Mouse (Mus musculus) bone marrow, adult 2 months (tissue): ENCODE data around the gene Qrich1. TPM values are rescaled to one million over a fixed set of nuclear protein-coding genes. Genes with fewer than 3 reads are reported as not detected.

Experiments used
- H3K27ac ChIP-seq: fragments of 200-500 bp; 2 replicates; pipeline ENCODE4 v1.5.1; 2012; ENCODE audit warnings: low read depth, mild to moderate bottlenecking, control low read depth, inconsistent platforms, low read length; ENCODE audit not compliant: control insufficient read depth, poor library complexity, insufficient read depth
- H3K4me1 ChIP-seq: fragments of 200-500 bp; 2 replicates; pipeline ENCODE4 v1.6.1; 2011; ENCODE audit warnings: low read length; ENCODE audit not compliant: control insufficient read depth, insufficient read depth
- H3K4me3 ChIP-seq: fragments of 200-500 bp; replicated peaks from 2 replicates; pipeline ENCODE3; 2011; ENCODE audit warnings: mild to moderate bottlenecking, low read depth, low read length, control low read depth; ENCODE audit not compliant: control insufficient read depth
- CTCF ChIP-seq: fragments of 200-500 bp; IDR thresholded peaks from 2 replicates; pipeline ENCODE4 v1.5.1; 2011; ENCODE audit warnings: low read length, control low read depth; ENCODE audit not compliant: control insufficient read depth, insufficient read depth
- POLR2A ChIP-seq: fragments of 200-500 bp; IDR thresholded peaks from 2 replicates; pipeline ENCODE4 v1.6.1; 2011; ENCODE audit warnings: low read depth, mild to moderate bottlenecking, control low read depth, low read length, borderline replicate concordance; ENCODE audit not compliant: control insufficient read depth
- WGBS: fragments of 180-500 bp; shearing (Covaris S2); methylation state at CpG from one replicate; pipeline ENCODE4 v1.1.7; 2018; 5-methylcytosine and 5-hydroxymethylcytosine counted together
- polyA plus RNA-seq: library from polyadenylated mRNA; stranded (reverse); fragments of >200 nt; gene quantifications from 2 replicates; pipeline ENCODE4 v1.2.4, GENCODE M21; 2011; ENCODE audit warnings: low replicate concordance; ENCODE audit not compliant: missing spikeins, insufficient read depth, insufficient read length

The Qrich1 gene
- 29.4 and 50.5 TPM in 2 replicates for polyA plus RNA-seq

DNA sequence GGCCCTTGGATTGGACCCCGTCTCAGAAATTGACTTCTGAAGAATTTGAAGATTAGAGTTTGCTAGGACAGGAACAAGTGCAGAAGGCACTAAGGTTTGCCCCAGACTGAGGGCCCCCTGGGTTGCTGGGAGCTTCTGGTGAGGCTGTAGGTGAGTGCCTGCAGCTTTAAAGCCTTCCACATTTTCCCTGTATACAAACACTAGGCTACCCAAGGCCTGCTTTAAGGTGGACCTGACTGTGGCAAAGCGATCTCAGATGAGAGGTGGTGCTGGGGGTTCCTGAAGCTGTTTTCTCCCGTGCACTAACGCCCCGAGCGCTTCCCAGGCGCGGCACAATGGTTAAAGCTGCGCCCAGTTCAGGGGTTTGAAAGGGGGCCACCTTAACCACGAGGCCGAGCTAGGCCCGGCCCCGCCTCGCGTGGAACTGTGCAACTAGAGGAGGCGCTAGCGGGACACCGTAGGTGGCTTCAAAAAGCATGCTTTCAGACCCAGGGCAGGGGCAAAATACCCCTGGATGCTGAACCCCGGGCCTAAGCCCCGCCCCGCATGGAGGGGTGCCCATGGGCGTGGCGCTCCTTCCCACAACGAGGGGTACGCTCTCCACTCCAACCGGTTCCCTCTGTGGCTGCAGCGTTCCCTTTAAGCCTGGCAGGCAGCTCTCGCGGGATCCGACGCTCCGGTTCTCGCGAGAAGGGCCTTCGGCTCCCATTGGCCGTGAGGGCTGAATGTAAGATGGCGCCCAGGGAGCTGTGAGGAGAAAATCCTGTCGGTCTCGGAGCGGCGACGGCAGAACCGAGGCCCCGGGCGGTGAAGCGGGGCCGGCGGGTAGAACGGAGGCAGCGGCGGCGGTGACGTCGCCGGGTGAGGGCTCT is at the start of gene Qrich1:
Gene Qrich1 (plus strand): TSS at position 427 of the 872 bp plus-strand sequence.
- peak within 1 kb of the TSS; percentile 99 for H3K27ac ChIP-seq
- no peaks in the 10 kb centered on the region for H3K4me1 ChIP-seq
- TF ChIP-seq POLR2A = peak; percentile 97; the same call in 1 of the 2 replicates
- 0 out of 2 replicates have a peak, but pooled peaks have one; percentile 0 for TF ChIP-seq CTCF
- WGBS = 2% methylated on average over 55 of the region's 55 CpGs
- peak within 1 kb of the TSS; percentile 74 for H3K4me3 ChIP-seq

GRCm38 (mm10) chr9:108469430-108469829 is 47.2 kb upstream of the Qrich1 start:
- H3K4me3 ChIP-seq = no peak overlapping the region
- TF ChIP-seq CTCF (no peak), POLR2A (no peak)
- WGBS = 83% methylated on average over 5 of the region's 5 CpGs
- no peak overlapping the region for H3K27ac ChIP-seq
- H3K4me1 ChIP-seq = no peaks in the 10 kb centered on the region

- TF ChIP-seq POLR2A = no peak
- TF ChIP-seq CTCF = no peak
- Histone ChIP-seq H3K4me3 (no peak overlapping the region), H3K27ac (no peak overlapping the region), H3K4me1 (no peaks in the 10 kb centered on the region)
- WGBS = 80% methylated on average over 4 of the region's 4 CpGs
Observed at GRCm38 (mm10) chr9:108469845-108470244, 46.8 kb upstream of the Qrich1 start.

DNA sequence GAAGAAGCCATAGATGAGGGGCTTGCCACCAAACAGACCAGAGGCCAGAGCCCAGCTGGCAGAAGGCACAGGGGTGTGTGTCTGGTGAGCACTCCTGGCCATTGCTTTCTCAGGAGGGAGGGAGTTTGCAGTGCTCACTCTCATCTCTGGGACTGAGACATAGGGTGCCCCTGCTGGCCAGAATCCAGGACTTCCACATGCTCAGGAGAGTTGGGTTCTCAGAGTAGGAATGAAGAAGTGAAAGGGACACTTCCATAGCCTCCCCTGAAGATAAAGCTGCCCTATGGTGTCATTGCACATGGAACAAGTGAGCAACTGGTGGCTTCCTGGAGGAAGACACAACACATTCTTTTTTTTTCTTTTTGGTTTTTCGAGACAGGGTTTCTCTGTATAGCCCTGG is 42.1 kb upstream of the Qrich1 start:
- TF ChIP-seq CTCF (no peak), POLR2A (no peak)
- Histone ChIP-seq H3K4me3 (no peak overlapping the region), H3K4me1 (no peaks in the 10 kb centered on the region), H3K27ac (no peak overlapping the region)
- 33% methylated on average over 1 of the region's 1 CpGs for WGBS

DNA sequence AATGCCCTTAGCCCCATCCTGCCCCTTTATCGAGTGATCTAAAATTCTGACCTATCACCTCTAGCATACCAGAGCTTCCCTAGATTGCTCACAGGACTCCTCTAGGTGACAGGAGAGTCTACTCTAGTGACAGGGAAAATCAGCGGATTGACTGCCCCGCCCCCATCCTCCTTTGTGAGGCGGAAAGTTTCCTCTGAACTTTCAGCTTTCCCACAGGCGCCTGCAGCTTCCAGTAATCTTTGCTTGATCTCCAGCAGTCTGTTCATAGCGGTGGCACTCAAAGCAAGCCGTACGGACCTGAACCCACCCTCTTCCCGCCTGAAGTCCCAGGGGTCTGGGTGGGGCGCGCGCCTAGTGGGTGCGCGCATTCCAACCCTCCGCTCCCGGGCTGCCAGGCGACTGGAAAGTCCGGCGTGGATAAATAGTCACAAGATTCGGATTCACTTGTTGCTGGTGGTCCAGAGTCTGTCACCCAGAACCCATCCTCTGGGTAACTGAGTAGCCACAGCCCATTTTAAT is 37.9 kb upstream of the Qrich1 start:
- under 1% methylated on average over 20 of the region's 20 CpGs for WGBS
- H3K4me1 ChIP-seq = no peaks in the 10 kb centered on the region
- H3K27ac ChIP-seq = no peak overlapping the region
- no peak for TF ChIP-seq CTCF
- no peak for TF ChIP-seq POLR2A
- no peak overlapping the region for H3K4me3 ChIP-seq

DNA sequence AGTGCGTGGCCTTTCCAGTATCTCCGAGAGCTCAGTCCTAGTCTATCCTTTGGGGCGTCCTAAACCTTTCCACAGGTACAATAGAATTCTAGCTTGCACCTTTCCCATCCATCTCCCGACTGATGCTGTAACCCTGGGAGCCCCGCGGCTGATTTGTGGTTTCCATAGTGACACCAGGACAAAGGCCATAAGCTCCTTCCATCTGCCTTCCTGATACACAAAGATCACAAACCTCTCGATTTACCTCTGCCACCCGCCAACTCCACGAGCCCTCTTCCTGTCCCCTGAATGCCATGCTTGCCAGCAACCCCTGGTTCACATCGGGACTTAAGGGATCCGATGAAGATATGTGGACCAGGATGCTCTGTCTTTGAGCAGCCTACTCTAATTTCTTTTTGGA is 37.4 kb upstream of the Qrich1 start:
- Histone ChIP-seq H3K4me3 (no peak overlapping the region), H3K27ac (no peak overlapping the region), H3K4me1 (no peaks in the 10 kb centered on the region)
- TF ChIP-seq POLR2A (no peak), CTCF (no peak)
- 38% methylated on average over 11 of the region's 11 CpGs for WGBS

DNA sequence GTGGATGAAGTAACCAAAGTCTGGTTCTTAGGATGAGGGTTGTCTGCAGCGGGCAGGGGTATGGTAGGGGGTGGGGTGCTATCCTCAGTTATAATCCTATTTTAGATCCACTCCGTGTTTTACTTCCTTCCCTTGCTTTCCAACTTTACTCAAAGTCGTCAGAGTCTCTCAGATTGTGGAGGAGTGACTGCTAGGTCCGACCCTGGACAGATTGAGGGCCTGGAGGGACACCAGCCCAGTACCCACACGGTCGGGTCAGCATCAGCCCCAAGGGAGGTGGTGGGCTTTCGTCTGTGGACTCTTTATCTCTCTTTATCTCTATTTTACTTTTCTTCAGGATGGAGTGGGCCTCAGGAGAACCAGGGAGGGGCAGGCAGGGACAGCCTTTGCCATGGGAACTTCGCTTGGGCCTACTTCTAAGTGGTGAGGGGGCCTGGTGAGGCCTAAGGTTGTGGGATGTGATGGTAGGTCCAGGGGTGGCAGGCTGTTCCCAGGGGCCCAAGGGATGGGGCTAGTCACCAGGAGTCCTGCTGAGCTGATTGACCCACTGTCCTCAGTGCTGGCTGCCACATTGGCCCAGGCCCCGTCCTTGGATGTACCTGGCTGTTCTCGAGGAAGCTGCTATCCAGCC is 36.8 kb upstream of the Qrich1 start, which contains the start of gene Lamb2:
Gene Lamb2 (plus strand): TSS at position 16 of the 631 bp plus-strand sequence.
- no peak within 1 kb of the TSS for H3K4me3 ChIP-seq
- H3K27ac ChIP-seq = no peak within 1 kb of the TSS
- H3K4me1 ChIP-seq = no peaks in the 10 kb centered on the region
- 43% methylated on average over 10 of the region's 10 CpGs for WGBS
- TF ChIP-seq CTCF = no peak
- TF ChIP-seq POLR2A = no peak
